Mouse (Mus musculus) kidney, embryonic 14.5 days (tissue): Measurements from ENCODE around the gene Zfp281. TPM values are rescaled to one million over a fixed set of nuclear protein-coding genes. Genes with fewer than 3 reads are reported as not detected.

Experiments
- ATAC-seq: fragments of 200-750 bp; cut with Nextera tagmentation; 2 replicates; pipeline ENCODE4 v1.8.0; 2017; ENCODE audit warnings: moderate number of reproducible peaks, mild to moderate bottlenecking, moderate TSS enrichment, moderate library complexity; ENCODE audit not compliant: low FRiP score, low TSS enrichment
- H3K27ac ChIP-seq: fragments of 300-500 bp; sonication (generic); 2 replicates; pipeline ENCODE4 v1.5.1; 2014; ENCODE audit warnings: low read depth, mild to moderate bottlenecking, low read length, moderate library complexity, mixed read lengths
- H3K27me3 ChIP-seq: fragments of 300-500 bp; sonication (generic); 2 replicates; pipeline ENCODE4 v1.6.1; 2014; ENCODE audit warnings: mild to moderate bottlenecking, low read length; ENCODE audit not compliant: control insufficient read depth, insufficient read depth
- H3K36me3 ChIP-seq: fragments of 300-500 bp; sonication (generic); 2 replicates; pipeline ENCODE4 v1.6.1; 2014; ENCODE audit warnings: low read length, mixed read lengths; ENCODE audit not compliant: control insufficient read depth, insufficient read depth
- H3K4me1 ChIP-seq: fragments of 300-500 bp; sonication (generic); 2 replicates; pipeline ENCODE4 v1.6.1; 2014; ENCODE audit warnings: low read length, mixed read lengths; ENCODE audit not compliant: control insufficient read depth, insufficient read depth
- H3K4me2 ChIP-seq: fragments of 300-500 bp; sonication (generic); replicated peaks from 2 replicates; pipeline ENCODE4 v1.6.1; 2014; ENCODE audit warnings: low read depth, mild to moderate bottlenecking, low read length
- H3K4me3 ChIP-seq: fragments of 300-500 bp; sonication (generic); 2 replicates; pipeline ENCODE4 v1.5.1; 2014; ENCODE audit warnings: mild to moderate bottlenecking, low read length
- H3K9ac ChIP-seq: fragments of 300-500 bp; sonication (generic); 2 replicates; pipeline ENCODE4 v1.6.1; 2014; ENCODE audit warnings: low read depth, mild to moderate bottlenecking, low read length, moderate library complexity
- H3K9me3 ChIP-seq: fragments of 300-500 bp; sonication (generic); 2 replicates; pipeline ENCODE4 v1.6.1; 2016; ENCODE audit warnings: low read length; ENCODE audit not compliant: control insufficient read depth
- WGBS: fragments of 180-500 bp; shearing (Covaris S2); extraction: QIAGEN DNeasy Blood & Tissue Kit; methylation state at CpG from one replicate; pipeline ENCODE4 v1.1.7; 2014; 5-methylcytosine and 5-hydroxymethylcytosine counted together
- polyA plus RNA-seq: library from polyadenylated mRNA; unstranded; fragments of >200 nt; fragmentation: Nextera tagmentation; extraction: Ambion mirVana; gene quantifications from 2 replicates; pipeline ENCODE4 v1.2.1, GENCODE M21; 2014

Gene Zfp281
- polyA plus RNA-seq, 1 experiment from 2014 or later, result 26.1 TPM

GRCm38 (mm10) chr1:136606278-136606677 is 18.4 kb upstream of the Zfp281 start:
- no peak overlapping the region for H3K4me2 ChIP-seq
- WGBS, result 87% methylated on average over 4 of the region's 4 CpGs
- H3K4me1 ChIP-seq, result no peaks in the 10 kb centered on the region
- H3K27me3 ChIP-seq, result no peaks in the 10 kb centered on the region
- no peak overlapping the region for H3K27ac ChIP-seq
- H3K36me3 ChIP-seq, result no peaks in the 10 kb centered on the region
- no peak overlapping the region for H3K4me3 ChIP-seq
- ATAC-seq, result no peak
- no peak overlapping the region for H3K9ac ChIP-seq
- H3K9me3 ChIP-seq, result no peaks in the 10 kb centered on the region

GRCm38 (mm10) chr1:136608339-136609261 is 16.1 kb upstream of the Zfp281 start:
- no peak overlapping the region for H3K4me2 ChIP-seq
- H3K9me3 ChIP-seq, result no peaks in the 10 kb centered on the region
- no peaks in the 10 kb centered on the region for H3K36me3 ChIP-seq
- H3K9ac ChIP-seq, result no peak overlapping the region
- 81% methylated on average over 11 of the region's 11 CpGs for WGBS
- no peak for ATAC-seq
- H3K4me3 ChIP-seq, result no peak overlapping the region
- no peaks in the 10 kb centered on the region for H3K4me1 ChIP-seq
- H3K27ac ChIP-seq, result no peak overlapping the region
- H3K27me3 ChIP-seq, result no peaks in the 10 kb centered on the region

- no peak for ATAC-seq
- Histone ChIP-seq H3K4me2 (no peak overlapping the region), H3K27ac (no peak overlapping the region), H3K9ac (no peak overlapping the region), H3K4me1 (no peaks in the 10 kb centered on the region), H3K9me3 (no peaks in the 10 kb centered on the region), H3K4me3 (no peak overlapping the region), H3K36me3 (no peaks in the 10 kb centered on the region), H3K27me3 (no peaks in the 10 kb centered on the region)
- WGBS, result 79% methylated on average over 9 of the region's 9 CpGs
Measured at GRCm38 (mm10) chr1:136611803-136612202, 12.9 kb upstream of the Zfp281 start.

GRCm38 (mm10) chr1:136613300-136613751 is 11.4 kb upstream of the Zfp281 start:
- H3K4me2 ChIP-seq, result no peak overlapping the region
- no peak overlapping the region for H3K4me3 ChIP-seq
- no peak overlapping the region for H3K27ac ChIP-seq
- no peaks in the 10 kb centered on the region for H3K4me1 ChIP-seq
- WGBS, result 61% methylated on average over 6 of the region's 6 CpGs
- no peaks in the 10 kb centered on the region for H3K9me3 ChIP-seq
- no peak overlapping the region for H3K9ac ChIP-seq
- no peaks in the 10 kb centered on the region for H3K36me3 ChIP-seq
- no peak for ATAC-seq
- H3K27me3 ChIP-seq, result no peaks in the 10 kb centered on the region

GRCm38 (mm10) chr1:136614748-136615440 is 9.8 kb upstream of the Zfp281 start:
- H3K27me3 ChIP-seq, result no peaks in the 10 kb centered on the region

GRCm38 (mm10) chr1:136617163-136617788 is 7.4 kb upstream of the Zfp281 start:
- 0 out of 2 replicates have a peak, but pooled peaks have one; percentile 6 for ATAC-seq
- Histone ChIP-seq H3K9ac (no peak overlapping the region), H3K4me3 (no peak overlapping the region), H3K4me2 (no peak overlapping the region), H3K27me3 (no peaks in the 10 kb centered on the region), H3K4me1 (no peaks in the 10 kb centered on the region), H3K9me3 (no peaks in the 10 kb centered on the region), H3K36me3 (no peaks in the 10 kb centered on the region), H3K27ac (no peak overlapping the region)
- 51% methylated on average over 7 of the region's 7 CpGs for WGBS

More at GRCm38 (mm10) chr1:136614748-136615440, 9.8 kb upstream of the Zfp281 start:
- H3K9ac ChIP-seq, result no peak overlapping the region
- H3K9me3 ChIP-seq, result no peaks in the 10 kb centered on the region
- no peaks in the 10 kb centered on the region for H3K4me1 ChIP-seq
- H3K4me3 ChIP-seq, result no peak overlapping the region
- H3K27ac ChIP-seq, result no peak overlapping the region
- ATAC-seq, result no peak
- no peak overlapping the region for H3K4me2 ChIP-seq
- 82% methylated on average over 11 of the region's 11 CpGs for WGBS
- H3K36me3 ChIP-seq, result no peaks in the 10 kb centered on the region

GRCm38 (mm10) chr1:136618570-136618969 is 6.1 kb upstream of the Zfp281 start:
- no peak overlapping the region for H3K9ac ChIP-seq
- no peaks in the 10 kb centered on the region for H3K4me1 ChIP-seq
- H3K9me3 ChIP-seq, result no peaks in the 10 kb centered on the region
- H3K27ac ChIP-seq, result no peak overlapping the region
- H3K4me2 ChIP-seq, result no peak overlapping the region
- WGBS, result 84% methylated on average over 1 of the region's 1 CpGs
- no peaks in the 10 kb centered on the region for H3K27me3 ChIP-seq
- no peak for ATAC-seq
- H3K4me3 ChIP-seq, result no peak overlapping the region
- no peaks in the 10 kb centered on the region for H3K36me3 ChIP-seq

GRCm38 (mm10) chr1:136625019-136625895 is 556 bp downstream of the Zfp281 start:
- Histone ChIP-seq H3K9me3 (no peaks in the 10 kb centered on the region), H3K36me3 (peaks cover 20% of the 10 kb centered on the region), H3K27ac (peak overlapping the region; percentile 73), H3K27me3 (no peaks in the 10 kb centered on the region), H3K4me3 (peak overlapping the region; percentile 91), H3K4me1 (peaks cover 26% of the 10 kb centered on the region), H3K9ac (peak overlapping the region; percentile 97), H3K4me2 (peak overlapping the region; percentile 78)
- ATAC-seq, result peak; percentile 58
- WGBS, result 2% methylated on average over 54 of the region's 92 CpGs
